Mouse (Mus musculus) heart, embryonic 11.5 days (tissue): ENCODE results near the gene Lman1l. TPM values are rescaled to one million over a fixed set of nuclear protein-coding genes. Genes with fewer than 3 reads are reported as not detected.

Experiments
- ATAC-seq: fragments of 200-750 bp; cut with Nextera tagmentation; replicated peaks from 2 replicates; pipeline ENCODE4 v1.8.0; 2017; ENCODE audit warnings: moderate library complexity; ENCODE audit not compliant: insufficient number of reproducible peaks, low FRiP score, low TSS enrichment
- H3K27ac ChIP-seq: fragments of 300-500 bp; sonication (generic); 2 replicates; pipeline ENCODE4 v1.5.1; 2014; ENCODE audit warnings: mild to moderate bottlenecking, low read depth, low read length
- H3K27me3 ChIP-seq: fragments of 300-500 bp; sonication (generic); 2 replicates; pipeline ENCODE4 v1.6.1; 2014; ENCODE audit warnings: mild to moderate bottlenecking, low read length, mixed read lengths; ENCODE audit not compliant: control insufficient read depth, insufficient read depth
- H3K36me3 ChIP-seq: fragments of 300-500 bp; sonication (generic); 2 replicates; pipeline ENCODE4 v1.6.1; 2014; ENCODE audit warnings: mild to moderate bottlenecking, low read length, moderate library complexity, mixed read lengths; ENCODE audit not compliant: control insufficient read depth, insufficient read depth
- H3K4me1 ChIP-seq: fragments of 300-500 bp; sonication (generic); 2 replicates; pipeline ENCODE4 v1.6.1; 2014; ENCODE audit warnings: low read length; ENCODE audit not compliant: control insufficient read depth, insufficient read depth
- H3K4me2 ChIP-seq: fragments of 300-500 bp; sonication (generic); 2 replicates; pipeline ENCODE4 v1.6.1; 2014; ENCODE audit warnings: mild to moderate bottlenecking, moderate library complexity
- H3K4me3 ChIP-seq: fragments of 300-500 bp; sonication (generic); 2 replicates; pipeline ENCODE4 v1.5.1; 2014; ENCODE audit warnings: low read depth, low read length
- H3K9ac ChIP-seq: fragments of 300-500 bp; sonication (generic); 2 replicates; pipeline ENCODE4 v1.6.1; 2014; ENCODE audit warnings: mild to moderate bottlenecking, low read depth, low read length, moderate library complexity
- H3K9me3 ChIP-seq: fragments of 300-500 bp; sonication (generic); replicated peaks from 2 replicates; pipeline ENCODE4 v1.6.1; 2016; ENCODE audit warnings: low read length; ENCODE audit not compliant: control insufficient read depth
- WGBS: fragments of 180-500 bp; shearing (Covaris S2); extraction: QIAGEN DNeasy Blood & Tissue Kit; methylation state at CpG from one replicate; pipeline ENCODE4 v1.1.7; 2014; ENCODE audit not compliant: insufficient replicate concordance; 5-methylcytosine and 5-hydroxymethylcytosine counted together
- polyA plus RNA-seq: library from polyadenylated mRNA; unstranded; fragments of >200 nt; fragmentation: Nextera tagmentation; extraction: Ambion mirVana; gene quantifications from 2 replicates; pipeline ENCODE4 v1.2.1, GENCODE M21; 2014

Gene Lman1l
- polyA plus RNA-seq, 1 experiment from 2014 or later, result not detected

DNA sequence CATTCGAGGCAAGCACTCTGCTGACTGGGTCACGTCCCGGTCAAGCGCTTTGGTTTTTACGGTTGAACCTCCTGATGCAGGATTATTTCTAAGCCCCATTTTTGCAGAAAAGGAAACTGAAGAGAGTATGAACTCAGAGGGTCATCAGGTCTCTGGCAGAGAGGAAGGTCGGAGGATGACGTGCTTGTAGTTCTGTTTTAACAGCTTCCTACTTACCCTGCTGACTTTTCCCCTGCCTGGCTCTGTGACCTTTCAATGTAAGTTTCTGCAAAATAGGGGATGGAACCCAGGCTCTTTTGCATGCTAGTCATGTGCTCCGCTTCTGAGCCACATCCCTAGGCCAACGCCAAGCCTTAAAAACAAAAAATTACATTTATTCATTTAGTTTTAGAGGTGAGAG lies 31.8 kb upstream of the Lman1l start:
- Histone ChIP-seq H3K4me2 (no peak overlapping the region), H3K27me3 (peaks cover 20% of the 10 kb centered on the region), H3K9me3 (no peaks in the 10 kb centered on the region), H3K4me1 (peaks cover 13% of the 10 kb centered on the region; the same call in 1 of the 2 replicates), H3K9ac (no peak overlapping the region), H3K27ac (no peak overlapping the region), H3K36me3 (no peaks in the 10 kb centered on the region), H3K4me3 (no peak overlapping the region)
- no peak for ATAC-seq
- 73% methylated on average over 9 of the region's 9 CpGs for WGBS

DNA sequence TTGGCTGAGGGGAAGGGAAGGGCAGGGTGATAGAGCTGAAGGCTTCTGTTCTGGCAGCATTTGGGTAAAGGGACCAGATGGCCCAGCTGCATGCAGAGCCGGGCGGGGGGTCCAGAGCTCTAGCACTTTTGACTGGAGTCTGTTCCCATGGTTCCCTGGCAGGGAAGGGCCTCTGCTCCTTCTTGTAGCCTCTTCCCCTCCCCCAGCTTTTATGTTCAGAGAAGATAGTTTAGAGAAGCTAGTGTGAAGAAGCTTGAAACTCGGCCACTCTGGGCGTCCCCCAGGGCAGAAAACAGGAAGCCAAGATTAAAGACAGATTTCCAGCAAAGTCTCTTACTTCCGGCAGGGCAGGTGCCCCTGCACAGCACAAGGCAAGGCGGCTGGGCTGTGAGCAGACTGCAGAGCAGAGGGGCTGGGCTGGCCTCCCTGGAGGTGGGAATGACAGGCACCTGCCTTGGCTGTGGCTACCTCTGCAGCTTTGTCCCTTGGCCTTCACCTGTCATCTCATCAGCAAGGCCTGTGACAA lies 30.3 kb upstream of the Lman1l start:
- Histone ChIP-seq H3K4me3 (no peak overlapping the region), H3K4me2 (no peak overlapping the region), H3K4me1 (peaks cover 10% of the 10 kb centered on the region; the same call in 1 of the 2 replicates), H3K27ac (no peak overlapping the region), H3K9ac (0 out of 2 replicates have a peak overlapping the region, but pooled peaks have one; percentile 28), H3K27me3 (peaks cover 20% of the 10 kb centered on the region), H3K36me3 (no peaks in the 10 kb centered on the region), H3K9me3 (no peaks in the 10 kb centered on the region)
- WGBS, result 30% methylated on average over 6 of the region's 6 CpGs
- no peak for ATAC-seq

DNA sequence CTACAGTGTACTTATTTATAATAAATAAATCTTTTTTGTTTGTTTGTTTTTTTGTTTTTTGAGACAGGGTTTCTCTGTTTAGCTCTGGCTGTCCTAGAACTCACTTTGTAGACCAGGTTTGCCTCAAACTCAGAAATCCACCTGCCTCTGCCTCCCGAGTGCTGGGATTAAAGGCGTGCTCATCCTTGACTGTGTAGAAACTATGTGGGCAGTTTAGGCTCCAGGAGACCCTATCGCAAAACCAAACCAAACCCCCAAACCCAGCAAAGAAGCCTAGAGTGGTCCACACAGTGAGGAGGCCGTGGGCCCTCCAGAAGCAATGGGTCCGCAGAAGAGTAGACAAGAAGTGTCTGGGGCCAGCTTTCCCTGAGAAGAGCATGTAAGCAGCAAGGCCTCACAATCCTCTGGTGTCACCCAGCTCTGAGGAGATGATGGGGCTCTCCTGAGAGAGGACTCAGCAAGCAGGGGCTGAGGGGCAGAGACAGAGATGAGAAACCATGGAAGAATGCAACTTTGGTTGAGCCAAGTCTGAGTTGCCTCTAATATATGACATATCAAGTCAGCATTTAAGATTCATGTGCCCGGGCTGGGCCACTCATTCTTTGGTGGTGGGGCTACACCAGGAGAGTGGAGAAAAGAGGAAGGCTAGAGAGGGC lies 29.7 kb upstream of the Lman1l start:
- ATAC-seq, result no peak
- Histone ChIP-seq H3K4me2 (no peak overlapping the region), H3K9ac (no peak overlapping the region), H3K4me1 (peaks cover 9% of the 10 kb centered on the region; the same call in 1 of the 2 replicates), H3K4me3 (no peak overlapping the region), H3K27me3 (peaks cover 20% of the 10 kb centered on the region), H3K36me3 (no peaks in the 10 kb centered on the region), H3K27ac (no peak overlapping the region), H3K9me3 (no peaks in the 10 kb centered on the region)
- 84% methylated on average over 6 of the region's 6 CpGs for WGBS

DNA sequence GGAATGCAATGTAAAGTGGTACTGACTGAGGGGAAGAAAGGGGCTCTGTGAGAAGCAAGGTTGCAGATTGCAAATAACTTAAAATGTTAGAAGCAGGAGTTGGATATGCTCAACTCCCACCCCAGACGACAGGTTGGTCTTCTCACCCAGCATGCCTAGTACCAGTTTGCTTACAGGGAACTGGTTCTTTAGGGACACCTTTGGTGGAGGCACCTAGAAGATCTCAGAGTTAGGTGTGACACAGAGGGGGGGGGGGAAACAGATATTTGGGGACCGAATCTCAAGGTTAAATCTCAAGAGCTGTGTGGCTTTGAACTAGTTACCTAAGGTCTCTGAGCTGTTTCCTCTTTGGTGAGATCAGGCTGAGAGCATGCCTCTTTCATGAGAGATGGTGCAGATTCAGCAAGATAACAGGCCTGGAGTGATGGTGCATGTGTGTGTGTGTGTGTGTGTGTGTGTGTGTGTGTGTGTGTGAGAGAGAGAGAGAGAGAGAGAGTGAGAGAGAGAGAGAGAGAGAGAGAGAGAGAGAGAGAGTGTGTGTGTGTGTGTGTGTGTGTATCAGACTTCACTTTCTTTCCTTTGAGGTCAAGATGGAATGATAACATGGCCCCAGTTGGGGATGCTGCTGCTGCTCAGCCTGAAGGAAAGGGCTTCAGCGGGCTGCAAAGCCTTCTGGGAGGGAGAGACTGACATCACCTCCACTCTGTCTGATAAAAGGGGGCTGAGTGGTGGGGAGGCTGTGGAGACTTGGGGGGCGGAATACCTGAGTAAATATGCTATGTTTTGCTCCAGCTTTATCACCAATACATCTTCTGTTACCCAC lies 26.9 kb upstream of the Lman1l start:
- 60% methylated on average over 4 of the region's 4 CpGs for WGBS
- H3K36me3 ChIP-seq, result no peaks in the 10 kb centered on the region
- no peak overlapping the region for H3K9ac ChIP-seq
- H3K9me3 ChIP-seq, result no peaks in the 10 kb centered on the region
- H3K4me1 ChIP-seq, result peaks cover 26% of the 10 kb centered on the region
- no peak overlapping the region for H3K4me2 ChIP-seq
- no peak overlapping the region for H3K4me3 ChIP-seq
- no peak for ATAC-seq
- H3K27ac ChIP-seq, result no peak overlapping the region
- H3K27me3 ChIP-seq, result no peaks in the 10 kb centered on the region

DNA sequence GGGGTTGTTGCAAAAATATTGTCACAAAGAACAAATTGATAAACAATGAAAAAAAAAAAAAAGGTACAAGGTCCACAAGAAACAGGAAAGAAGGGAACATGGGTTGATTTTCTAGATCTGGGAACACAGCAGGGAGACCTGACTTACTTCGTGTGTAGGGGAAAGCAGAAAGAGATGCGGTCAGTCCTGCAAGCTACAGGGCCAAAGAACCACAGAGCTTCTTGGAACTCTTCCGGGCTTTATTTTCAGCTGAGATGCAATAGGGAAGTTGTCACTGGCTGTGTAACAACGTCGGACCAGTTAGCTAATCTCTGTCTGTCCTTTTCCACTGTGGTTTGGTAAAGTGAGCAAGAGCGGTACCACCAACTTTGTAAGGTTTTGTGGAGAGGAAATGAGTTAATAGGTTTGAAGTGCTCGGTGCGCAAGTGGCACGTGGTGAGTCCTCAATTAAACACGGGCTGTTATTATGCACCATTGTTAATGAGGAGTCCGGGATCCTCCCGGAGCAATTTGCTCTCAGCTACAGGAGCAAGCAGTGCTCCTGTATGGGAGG lies 26.1 kb upstream of the Lman1l start:
- Histone ChIP-seq H3K4me3 (no peak overlapping the region), H3K9me3 (no peaks in the 10 kb centered on the region), H3K27ac (no peak overlapping the region), H3K4me2 (no peak overlapping the region), H3K36me3 (0 out of 2 replicates have a peak, but pooled peaks cover under 1% of the 10 kb centered on the region), H3K27me3 (no peaks in the 10 kb centered on the region), H3K4me1 (peaks cover 30% of the 10 kb centered on the region), H3K9ac (no peak overlapping the region)
- ATAC-seq, result no peak
- WGBS, result 72% methylated on average over 12 of the region's 12 CpGs

DNA sequence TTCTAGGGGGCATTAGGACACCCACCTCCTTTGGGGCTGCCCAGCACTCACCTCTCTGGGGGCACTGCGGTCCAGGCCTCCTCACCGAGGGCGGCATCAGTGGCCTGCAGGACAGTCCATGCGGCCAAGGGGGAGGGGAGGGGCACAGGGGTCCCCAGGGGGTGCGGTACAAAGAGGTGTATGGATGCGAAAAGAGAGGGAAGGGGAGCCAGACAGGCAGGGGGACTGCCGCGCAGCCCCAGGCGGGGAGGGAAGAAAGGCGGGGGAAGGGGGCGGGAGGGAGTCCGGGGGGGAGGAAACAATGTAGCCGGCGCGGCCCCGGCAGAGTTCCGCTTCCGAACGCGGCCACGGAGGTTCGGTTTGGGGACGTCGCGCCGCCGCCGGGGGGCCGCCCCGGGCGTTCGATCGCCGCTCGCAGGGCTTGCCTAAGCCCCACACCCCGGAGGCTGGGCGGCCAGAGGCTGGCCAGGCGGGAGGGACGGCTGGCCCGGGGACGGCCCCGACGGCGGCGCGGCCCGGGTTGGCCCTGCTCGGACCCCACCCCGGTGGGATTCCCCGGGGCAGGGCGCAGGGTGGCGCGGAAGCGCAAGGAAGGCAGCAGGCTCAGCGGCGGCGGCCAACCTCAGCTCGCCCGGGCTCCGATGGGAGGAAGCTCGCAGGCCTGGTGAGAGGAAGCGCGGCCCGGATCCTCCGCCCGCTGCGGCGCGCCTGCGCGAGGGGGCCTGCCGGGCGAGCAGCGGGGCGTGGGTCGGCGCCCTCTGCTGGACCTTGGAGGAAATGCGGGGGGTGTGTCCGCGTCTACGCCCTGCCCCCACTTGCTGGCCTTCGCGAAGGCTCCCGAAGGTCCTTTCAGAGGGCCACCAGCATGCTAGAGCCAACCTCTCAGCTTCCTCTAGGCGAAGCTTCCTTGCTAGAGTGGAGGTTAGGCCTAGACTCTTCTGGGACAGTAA lies 24.6 kb upstream of the Lman1l start:
- H3K4me1 ChIP-seq, result peaks cover 37% of the 10 kb centered on the region

DNA sequence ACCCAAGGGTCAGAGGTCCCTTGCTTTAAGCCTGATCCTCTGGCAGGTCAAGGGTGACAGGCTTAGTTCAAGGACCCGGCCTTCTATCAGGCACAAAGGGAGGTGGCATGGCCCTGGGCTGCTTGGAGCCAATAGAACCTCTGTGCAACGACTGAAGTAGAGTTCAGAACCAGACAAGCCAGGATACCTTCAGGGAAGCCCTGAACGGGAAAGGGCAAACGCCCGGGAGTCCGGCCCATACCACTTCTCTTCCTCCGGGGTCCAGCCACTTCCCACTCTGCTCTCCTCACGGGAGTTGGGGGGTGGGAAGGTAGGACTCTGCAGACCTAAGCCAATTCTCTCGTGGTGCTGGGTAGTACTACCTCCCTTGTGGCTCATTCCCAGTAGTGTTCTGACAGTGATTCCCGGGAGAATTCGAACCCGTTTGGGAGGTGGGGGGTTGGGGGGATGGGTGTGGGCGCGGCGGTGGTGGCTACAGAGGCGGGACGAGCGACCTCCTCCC lies 23.9 kb upstream of the Lman1l start:
- no peaks in the 10 kb centered on the region for H3K27me3 ChIP-seq
- peak overlapping the region; percentile 97; the same call in 1 of the 2 replicates for H3K27ac ChIP-seq
- ATAC-seq, result 0 out of 2 replicates have a peak, but pooled peaks have one; percentile 0
- 2% methylated on average over 18 of the region's 18 CpGs for WGBS
- peak overlapping the region; percentile 96 for H3K9ac ChIP-seq
- H3K4me2 ChIP-seq, result peak overlapping the region; percentile 94
- peak overlapping the region; percentile 99 for H3K4me3 ChIP-seq
- no peaks in the 10 kb centered on the region for H3K9me3 ChIP-seq
- peaks cover 45% of the 10 kb centered on the region for H3K4me1 ChIP-seq
- H3K36me3 ChIP-seq, result peaks cover 3% of the 10 kb centered on the region; the same call in 1 of the 2 replicates

More for the DNA sequence above, 24.6 kb upstream of the Lman1l start:
- Histone ChIP-seq H3K27me3 (no peaks in the 10 kb centered on the region), H3K27ac (peak overlapping the region; percentile 97), H3K9me3 (no peaks in the 10 kb centered on the region), H3K36me3 (peaks cover 3% of the 10 kb centered on the region; the same call in 1 of the 2 replicates), H3K9ac (peak overlapping the region; percentile 96), H3K4me2 (peak overlapping the region; percentile 94), H3K4me3 (peak overlapping the region; percentile 99)
- ATAC-seq, result peak; percentile 80
- WGBS, result under 1% methylated on average over 59 of the region's 85 CpGs
